Mouse (Mus musculus): ENCODE measurements around the gene Uevld.

- no peak for TF ChIP-seq POLR2A (IDR thresholded peaks at IDR 0.05; ENCODE audit: low read depth, low read length)
- no peak for TF ChIP-seq CTCF (IDR thresholded peaks at IDR 0.05; ENCODE audit: extremely low read depth, insufficient read length, insufficient replicate concordance, low read depth, low read length)
These were observed 75.0 kb downstream of the Uevld start for GRCm38 (mm10) chr7:46883304-46883703.
